ENCODE assay signal across 17 mouse cellular contexts in the genomic region with DNA sequence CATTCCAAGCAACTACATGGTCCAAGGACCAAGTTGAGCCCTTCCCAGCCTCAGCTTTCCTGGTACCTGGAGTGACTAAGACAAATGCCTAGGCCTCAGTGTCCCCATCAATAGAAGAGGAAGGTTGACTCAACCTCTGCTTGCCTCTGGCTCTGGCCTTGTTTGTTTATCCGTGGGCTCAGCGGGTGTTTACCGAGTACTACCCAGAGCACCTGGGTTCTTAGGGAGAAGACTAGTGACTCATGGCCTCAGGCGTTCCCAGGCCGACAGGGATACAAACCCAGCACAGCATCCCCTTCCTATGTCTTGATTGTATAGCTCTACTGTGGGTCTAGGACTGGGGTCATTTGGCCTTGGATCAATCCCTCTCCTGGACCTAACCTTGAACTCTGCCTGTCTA. TPM values are rescaled to one million over a fixed set of nuclear protein-coding genes. Genes with fewer than 3 reads are reported as not detected.
DNase-seq lines count a peak whose midpoint lies in the region; ATAC-seq lines count a peak whose summit lies in the region.
"Had no signal": no experiment of that assay in that cellular context is flagged by ENCODE, and none has a peak within 500 bp of the region (broad histone marks: within the 10 kb centered on the region; RNA-seq: fewer than 3 reads in every experiment).

No protein-coding gene starts in this region.

- intact Hi-C loops in heart, postnatal 36 days (cut with DNase I) = loop anchor here (5.0 kb wide), 1 partner anchor 181 kb away; a partner anchor contains a TSS

- no peak for ATAC-seq in heart, embryonic 14.5 days (ENCODE audit: insufficient number of reproducible peaks, insufficient read depth, low FRiP score, low read depth)
- ATAC-seq in midbrain, embryonic 13.5 days = no peak
- ATAC-seq in midbrain, embryonic 16.5 days = no peak
- no peak for ATAC-seq in stomach, embryonic 15.5 days (ENCODE audit: insufficient read depth, low FRiP score, low read depth)
- ATAC-seq: inflammation-experienced regulatory T-cells, adult 6 months had no signal

- H3K36me3 ChIP-seq in heart, embryonic 14.5 days (ENCODE audit: control insufficient read depth, insufficient read depth, low read length) = peaks cover 37% of the 10 kb centered on the region
- H3K36me3 ChIP-seq in midbrain, embryonic 13.5 days = peaks cover 39% of the 10 kb centered on the region
- peaks cover 12% of the 10 kb centered on the region for H3K36me3 ChIP-seq in midbrain, embryonic 16.5 days (ENCODE audit: control insufficient read depth, insufficient read depth, low read length)
- peaks cover 47% of the 10 kb centered on the region for H3K36me3 ChIP-seq in limb, embryonic 10.5 days
- H3K36me3 ChIP-seq in stomach, embryonic 15.5 days = peaks cover 26% of the 10 kb centered on the region

- H3K9me3 ChIP-seq in heart, embryonic 14.5 days (ENCODE audit: control insufficient read depth, low read length) = no peaks in the 10 kb centered on the region
- H3K9me3 ChIP-seq in midbrain, embryonic 13.5 days = no peaks in the 10 kb centered on the region
- H3K9me3 ChIP-seq in midbrain, embryonic 16.5 days (replicated peaks; ENCODE audit: control insufficient read depth, low read length, poor library complexity, severe bottlenecking) = no peaks in the 10 kb centered on the region
- H3K9me3 ChIP-seq in limb, embryonic 10.5 days (replicated peaks) = no peaks in the 10 kb centered on the region
- H3K9me3 ChIP-seq in stomach, embryonic 15.5 days = no peaks in the 10 kb centered on the region

- no peak for DNase-seq in heart, postnatal 36 days
- DNase-seq in limb, embryonic 10.5 days (ENCODE audit: low spot score) = no peak
- DNase-seq in ovary, adult 18-20 months (ENCODE audit: low spot score) = no peak
- no peak for DNase-seq in embryo, embryonic 9.5 days (ENCODE audit: extremely low spot score)
- DNase-seq: cerebellum, adult 11 months; gastrocnemius, postnatal 10 days; kidney, postnatal 36 days had no signal

- H3K4me3 ChIP-seq in heart, embryonic 14.5 days (ENCODE audit: control insufficient read depth in 1 of 2, insufficient read depth in 1 of 2, low read depth in 1 of 2, low read length in 2 of 2) = no peak overlapping the region
- H3K4me3 ChIP-seq in midbrain, embryonic 13.5 days (replicated peaks) = no peak overlapping the region
- H3K4me3 ChIP-seq in midbrain, embryonic 16.5 days (ENCODE audit: low read depth, low read length) = no peak overlapping the region
- H3K4me3 ChIP-seq in limb, embryonic 10.5 days = peak overlapping the region; percentile 78; the same call in 1 of the 2 replicates
- H3K4me3 ChIP-seq in stomach, embryonic 15.5 days (replicated peaks) = peak overlapping the region; percentile 88; the same call in 1 of the 2 replicates

- H3K4me2 ChIP-seq in heart, embryonic 14.5 days (ENCODE audit: low read length) = no peak overlapping the region
- H3K4me2 ChIP-seq in midbrain, embryonic 13.5 days (replicated peaks) = peak overlapping the region; percentile 91; the same call in 1 of the 2 replicates
- H3K4me2 ChIP-seq in midbrain, embryonic 16.5 days (ENCODE audit: low read length) = no peak overlapping the region
- H3K4me2 ChIP-seq in stomach, embryonic 15.5 days = peak overlapping the region; percentile 94; the same call in 1 of the 2 replicates

- H3K4me1 ChIP-seq in heart, embryonic 14.5 days (ENCODE audit: control insufficient read depth in 2 of 2, insufficient read depth in 2 of 2, low read length in 2 of 2) = peaks cover 5 to 9% of the 10 kb centered on the region in 2 experiments
- peaks cover 16% of the 10 kb centered on the region for H3K4me1 ChIP-seq in midbrain, embryonic 13.5 days (replicated peaks)
- H3K4me1 ChIP-seq in midbrain, embryonic 16.5 days (ENCODE audit: control insufficient read depth, insufficient read depth, low read length) = peaks cover 14% of the 10 kb centered on the region
- H3K4me1 ChIP-seq in limb, embryonic 10.5 days = peaks cover 10% of the 10 kb centered on the region
- H3K4me1 ChIP-seq in stomach, embryonic 15.5 days = peaks cover 19% of the 10 kb centered on the region

- WGBS in heart, embryonic 14.5 days = 84% methylated on average over 5 of the region's 5 CpGs
- WGBS in midbrain, embryonic 13.5 days = 85% methylated on average over 5 of the region's 5 CpGs
- 86% methylated on average over 5 of the region's 5 CpGs for WGBS in midbrain, embryonic 16.5 days
- 82% methylated on average over 5 of the region's 5 CpGs for WGBS in limb, embryonic 10.5 days
- 79% methylated on average over 5 of the region's 5 CpGs for WGBS in stomach, embryonic 15.5 days

- no peak overlapping the region for H3K27ac ChIP-seq in heart, embryonic 14.5 days (replicated peaks in 1 of 2; ENCODE audit: control insufficient read depth in 1 of 2, insufficient read depth in 1 of 2, low read depth in 2 of 2, low read length in 2 of 2)
- no peak overlapping the region for H3K27ac ChIP-seq in midbrain, embryonic 13.5 days
- H3K27ac ChIP-seq in midbrain, embryonic 16.5 days (ENCODE audit: low read length) = no peak overlapping the region
- H3K27ac ChIP-seq in limb, embryonic 10.5 days = no peak overlapping the region
- H3K27ac ChIP-seq in stomach, embryonic 15.5 days = no peak overlapping the region

- H3K27me3 ChIP-seq in heart, embryonic 14.5 days (ENCODE audit: control insufficient read depth, insufficient read depth, low read length) = no peaks in the 10 kb centered on the region
- H3K27me3 ChIP-seq in midbrain, embryonic 13.5 days = no peaks in the 10 kb centered on the region
- H3K27me3 ChIP-seq in midbrain, embryonic 16.5 days (ENCODE audit: control insufficient read depth, insufficient read depth, low read depth, low read length) = no peaks in the 10 kb centered on the region
- H3K27me3 ChIP-seq in limb, embryonic 10.5 days (ENCODE audit: low read depth, poor library complexity, severe bottlenecking) = no peaks in the 10 kb centered on the region
- H3K27me3 ChIP-seq in stomach, embryonic 15.5 days (replicated peaks) = no peaks in the 10 kb centered on the region

- 0 out of 2 replicates have a peak overlapping the region, but pooled peaks have one; percentile 12 for H3K9ac ChIP-seq in heart, embryonic 14.5 days (ENCODE audit: low read length)
- no peak overlapping the region for H3K9ac ChIP-seq in midbrain, embryonic 13.5 days (replicated peaks)
- no peak overlapping the region for H3K9ac ChIP-seq in midbrain, embryonic 16.5 days (ENCODE audit: low read depth, low read length)
- H3K9ac ChIP-seq in stomach, embryonic 15.5 days = no peak overlapping the region

RNA-seq across cellular contexts. Expression of a gene that starts 1.8 kb away (rescaled TPM):
- polyA plus RNA-seq in heart, embryonic 14.5 days (2014; fragmentation: Nextera tagmentation; extraction: Ambion mirVana) = 7.1 and 7.8 TPM in 2 replicates
- 10 to 100 TPM; 24.5 to 25.9 TPM for total RNA-seq in heart, postnatal 36 days (2021)
- 11.4 and 12.4 TPM in 2 replicates for polyA plus RNA-seq in midbrain, embryonic 13.5 days (2015; fragmentation: Nextera tagmentation; extraction: Ambion mirVana)
- polyA plus RNA-seq in midbrain, embryonic 16.5 days (2015; fragmentation: Nextera tagmentation; extraction: Ambion mirVana) = 12.9 and 15.5 TPM in 2 replicates
- polyA plus RNA-seq in limb, embryonic 10.5 days (2016; fragmentation: Nextera tagmentation; extraction: Ambion mirVana) = 11.4 and 13.0 TPM in 2 replicates
- 7.6 and 10.6 TPM in 2 replicates for polyA plus RNA-seq in stomach, embryonic 15.5 days (2015; fragmentation: Nextera tagmentation; extraction: Ambion mirVana)

RNA-seq across cellular contexts. Expression of a gene that starts 7.6 kb away (rescaled TPM):
- 20.7 and 26.0 TPM in 2 replicates for polyA plus RNA-seq in heart, embryonic 14.5 days (2014; fragmentation: Nextera tagmentation; extraction: Ambion mirVana)
- 10 to 100 TPM; 34.5 to 35.3 TPM for total RNA-seq in heart, postnatal 36 days (2021)
- 78.4 and 84.8 TPM in 2 replicates for polyA plus RNA-seq in midbrain, embryonic 13.5 days (2015; fragmentation: Nextera tagmentation; extraction: Ambion mirVana)
- 149 and 165 TPM in 2 replicates for polyA plus RNA-seq in midbrain, embryonic 16.5 days (2015; fragmentation: Nextera tagmentation; extraction: Ambion mirVana)
- 16.6 and 17.2 TPM in 2 replicates for polyA plus RNA-seq in limb, embryonic 10.5 days (2016; fragmentation: Nextera tagmentation; extraction: Ambion mirVana)
- polyA plus RNA-seq in stomach, embryonic 15.5 days (2015; fragmentation: Nextera tagmentation; extraction: Ambion mirVana) = 20.5 and 23.7 TPM in 2 replicates

RNA-seq across cellular contexts. Expression of a gene that starts 17.0 kb away (rescaled TPM):
- 0.36 TPM in 1 of 2 replicates, not detected in the other for polyA plus RNA-seq in heart, embryonic 14.5 days (2014; fragmentation: Nextera tagmentation; extraction: Ambion mirVana)
- not detected for total RNA-seq in heart, postnatal 36 days (2021)
- polyA plus RNA-seq in midbrain, embryonic 13.5 days (2015; fragmentation: Nextera tagmentation; extraction: Ambion mirVana) = not detected in 2 replicates
- not detected in 2 replicates for polyA plus RNA-seq in midbrain, embryonic 16.5 days (2015; fragmentation: Nextera tagmentation; extraction: Ambion mirVana)
- polyA plus RNA-seq in limb, embryonic 10.5 days (2016; fragmentation: Nextera tagmentation; extraction: Ambion mirVana) = 0.97 and 2.1 TPM in 2 replicates
- polyA plus RNA-seq in stomach, embryonic 15.5 days (2015; fragmentation: Nextera tagmentation; extraction: Ambion mirVana) = 0.62 TPM in 2 replicates
- total RNA-seq: gastrocnemius, postnatal 10 days; left cerebral cortex, postnatal 10 days had no signal
- polyA plus RNA-seq: inflammation-experienced regulatory T-cells, adult 6 months had no signal

RNA-seq across cellular contexts. Expression of a gene that starts 33.3 kb away (rescaled TPM):
- 51.7 and 60.0 TPM in 2 replicates for polyA plus RNA-seq in heart, embryonic 14.5 days (2014; fragmentation: Nextera tagmentation; extraction: Ambion mirVana)
- 100 to 1,000 TPM; 105 to 151 TPM for total RNA-seq in heart, postnatal 36 days (2021)
- polyA plus RNA-seq in midbrain, embryonic 13.5 days (2015; fragmentation: Nextera tagmentation; extraction: Ambion mirVana) = 89.7 and 93.8 TPM in 2 replicates
- polyA plus RNA-seq in midbrain, embryonic 16.5 days (2015; fragmentation: Nextera tagmentation; extraction: Ambion mirVana) = 99.6 and 103 TPM in 2 replicates
- 72.5 and 74.9 TPM in 2 replicates for polyA plus RNA-seq in limb, embryonic 10.5 days (2016; fragmentation: Nextera tagmentation; extraction: Ambion mirVana)
- 67.3 and 73.4 TPM in 2 replicates for polyA plus RNA-seq in stomach, embryonic 15.5 days (2015; fragmentation: Nextera tagmentation; extraction: Ambion mirVana)

RNA-seq across cellular contexts. Expression of a gene that starts 59.0 kb away (rescaled TPM):
- polyA plus RNA-seq in heart, embryonic 14.5 days (2014; fragmentation: Nextera tagmentation; extraction: Ambion mirVana) = not detected in 2 replicates
- not detected for total RNA-seq in heart, postnatal 36 days (2021)
- not detected in 2 replicates for polyA plus RNA-seq in midbrain, embryonic 13.5 days (2015; fragmentation: Nextera tagmentation; extraction: Ambion mirVana)
- not detected in 2 replicates for polyA plus RNA-seq in midbrain, embryonic 16.5 days (2015; fragmentation: Nextera tagmentation; extraction: Ambion mirVana)
- polyA plus RNA-seq in limb, embryonic 10.5 days (2016; fragmentation: Nextera tagmentation; extraction: Ambion mirVana) = not detected in 2 replicates
- not detected in 2 replicates for polyA plus RNA-seq in stomach, embryonic 15.5 days (2015; fragmentation: Nextera tagmentation; extraction: Ambion mirVana)
- total RNA-seq: common myeloid progenitor, adult 5-6 weeks; gastrocnemius, postnatal 10 days; left cerebral cortex, postnatal 10 days had no signal
- polyA plus RNA-seq: C2C12; heart, embryonic 16.5 days; lung, embryonic 16.5 days had no signal

Comparison
In these comparisons a context has a peak if more than half of its experiments do, and no peak if none do; other contexts are left out.
1. H3K4me2 ChIP-seq: peak in midbrain, embryonic 13.5 days (single experiment) and stomach, embryonic 15.5 days (single experiment); none in heart, embryonic 14.5 days (single experiment) and midbrain, embryonic 16.5 days (single experiment).
2. H3K4me3 ChIP-seq: peak in limb, embryonic 10.5 days (single experiment) and stomach, embryonic 15.5 days (single experiment); none in heart, embryonic 14.5 days (0 of 2), midbrain, embryonic 13.5 days (single experiment) and midbrain, embryonic 16.5 days (single experiment).